Mouse (Mus musculus) hematopoietic stem cell, adult 5-6 weeks (primary cell): ENCODE results near the gene Ndel1. TPM values are rescaled to one million over a fixed set of nuclear protein-coding genes. Genes with fewer than 3 reads are reported as not detected.
A peak's percentile ranks its signal among the peaks of the same experiment; 100 is the strongest.
"Not testable (repeated sequence)": the region's sequence is repeated elsewhere in the genome, so short reads cannot be mapped to it uniquely, and the experiment has no call there.

ENCODE experiments used
- ATAC-seq, 2 experiments: fragments of 125-278 bp in 1 of 2; replicated peaks in 1 of 2; 2 replicates each; pipeline ENCODE4 v1.8.0; 2016 to 2017; ENCODE audit warnings: inconsistent platforms in 2 of 2, mild to moderate bottlenecking in 2 of 2, moderate number of reproducible peaks in 2 of 2, low read depth in 1 of 2, moderate TSS enrichment in 1 of 2; ENCODE audit not compliant: low FRiP score in 2 of 2, poor library complexity in 2 of 2, severe bottlenecking in 2 of 2, insufficient read depth in 1 of 2, low TSS enrichment in 1 of 2
- total RNA-seq: library from RNA; stranded (forward); fragments of 172-1452, 232-1000 nt; gene quantifications from 2 replicates; pipeline ENCODE4 v1.2.3, GENCODE M21; 2017

Gene Ndel1
- total RNA-seq, 1 experiment from 2014 or later = 73.3 TPM

DNA sequence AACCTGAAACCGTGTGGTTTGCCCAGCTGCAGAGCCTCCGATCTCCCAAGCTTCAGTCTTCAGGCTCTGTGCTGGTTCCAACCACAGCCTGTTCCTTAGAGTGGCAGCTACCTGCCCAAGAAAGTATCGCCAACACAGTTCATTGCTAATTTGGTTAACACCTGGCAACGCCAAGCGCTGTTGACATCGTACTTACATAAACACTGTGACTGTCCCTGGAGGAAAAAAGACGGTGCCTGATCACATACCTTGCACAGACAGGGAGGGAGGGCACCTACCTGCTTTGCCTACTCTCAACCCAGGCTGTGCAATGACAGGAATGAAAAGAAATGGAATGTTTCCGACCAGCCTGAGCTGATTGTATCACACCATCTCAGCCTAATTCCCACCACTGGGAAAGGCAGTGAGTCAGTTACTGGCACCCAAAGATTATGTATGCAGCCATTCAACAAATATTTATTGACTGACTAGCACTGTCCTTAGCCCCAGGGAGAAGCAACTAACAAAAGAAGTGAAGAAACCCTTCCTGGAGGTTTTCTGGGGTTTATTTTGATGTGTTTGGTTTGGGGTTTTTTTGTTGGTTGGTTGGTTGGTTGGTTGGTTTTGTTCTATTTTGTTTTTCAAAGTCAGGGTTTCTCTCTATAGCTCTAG, 11.6 kb downstream of the Ndel1 start:
- ATAC-seq = no peak

DNA sequence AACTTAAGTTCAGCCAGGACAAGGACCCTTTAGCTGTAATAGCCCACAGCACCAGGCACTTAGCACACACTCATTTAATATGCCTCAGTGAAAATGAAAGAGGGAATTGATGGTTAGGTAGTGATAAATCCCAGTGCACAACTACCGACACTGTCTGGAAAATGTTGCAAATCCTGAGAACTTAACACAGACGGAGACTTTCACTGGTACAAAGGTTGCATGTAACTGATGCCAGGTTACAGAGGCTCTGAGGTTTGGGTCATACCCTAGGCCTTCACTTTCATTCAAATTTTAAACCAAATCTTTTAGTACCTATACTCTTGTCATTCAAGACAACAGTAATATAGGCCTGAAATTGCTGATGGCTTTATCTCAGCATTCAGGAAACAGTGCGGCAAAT, 14.3 kb downstream of the Ndel1 start:
- no peak for ATAC-seq

DNA sequence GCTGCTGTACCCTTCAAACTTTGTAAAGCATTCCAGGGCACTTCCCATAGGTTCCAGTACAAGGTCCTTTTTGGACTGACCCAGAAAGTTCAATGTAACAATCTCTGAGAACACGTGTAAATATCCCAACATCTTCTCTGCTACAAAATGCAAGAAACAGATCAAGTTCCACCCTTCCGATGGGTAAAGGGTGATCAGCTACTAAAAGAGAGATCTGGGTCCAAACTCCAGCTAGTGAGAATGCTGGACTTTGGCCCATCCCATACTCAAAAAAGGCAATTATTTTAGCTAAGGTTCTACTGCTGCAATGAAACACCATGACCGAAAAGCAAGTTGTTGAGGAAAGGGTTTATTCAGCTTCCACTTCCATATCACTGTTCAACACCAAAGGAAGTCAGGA, 17.0 kb downstream of the Ndel1 start:
- ATAC-seq = no peak

DNA sequence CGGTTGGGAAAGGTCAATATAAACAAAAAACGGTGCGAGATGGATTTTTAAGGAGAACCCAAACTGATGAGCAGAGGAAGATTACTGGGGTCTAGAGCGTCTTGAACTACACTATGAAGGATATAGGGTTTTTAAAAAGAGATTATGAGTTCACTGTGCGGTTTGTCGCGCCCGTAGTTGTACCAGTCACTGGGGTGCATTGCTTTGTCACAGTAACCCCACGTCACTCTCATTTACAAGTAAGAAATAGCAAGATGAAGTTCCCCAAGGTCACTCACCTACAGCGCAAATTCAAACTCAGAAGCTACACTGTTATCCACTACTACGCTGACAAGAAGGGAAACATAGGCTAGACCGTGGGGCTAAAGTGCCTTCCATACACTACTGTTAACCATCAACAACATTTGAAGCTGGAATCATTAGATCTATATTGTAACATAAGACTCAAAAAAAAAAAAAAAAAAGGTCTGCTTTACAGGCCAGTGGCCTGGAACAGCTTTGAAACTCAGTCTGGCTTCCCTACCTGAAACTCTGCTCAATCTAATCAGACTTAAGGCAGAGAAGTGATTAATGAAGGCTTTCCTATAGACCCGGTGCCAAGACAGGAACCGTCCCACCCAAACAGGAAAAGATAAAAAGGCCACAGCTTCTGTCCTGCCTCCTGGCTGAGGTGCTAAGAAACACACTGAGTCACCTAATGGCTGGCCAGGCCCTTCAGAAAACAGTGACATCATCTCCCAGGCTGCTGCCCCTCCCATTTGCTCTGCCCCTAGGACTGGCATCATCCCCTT, 17.9 kb downstream of the Ndel1 start:
- peak; percentile 66 to 70 for ATAC-seq

DNA sequence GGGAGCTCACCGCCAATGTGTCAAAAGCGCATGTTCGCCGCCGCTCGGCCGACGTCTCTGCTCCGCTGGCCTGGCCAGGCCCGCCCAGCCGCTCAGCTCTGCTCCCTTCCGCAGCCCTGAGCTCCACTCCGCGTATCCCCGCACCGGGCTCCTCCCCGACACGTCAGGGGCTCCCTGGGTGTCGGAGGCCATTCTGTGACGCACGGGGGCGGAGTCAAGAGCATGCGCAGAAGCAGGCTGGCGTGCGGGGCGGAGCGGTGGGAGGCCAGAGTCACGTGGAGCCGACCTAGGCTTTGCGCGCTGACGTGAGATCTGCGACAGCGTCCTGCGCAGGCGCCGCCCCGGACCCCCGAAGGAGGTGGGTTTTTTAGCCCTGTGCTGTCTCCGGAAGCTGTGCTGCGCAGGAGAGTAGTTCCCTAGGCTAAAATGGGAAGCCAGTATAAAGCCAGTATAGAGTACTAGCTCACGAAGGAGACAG, 18.7 kb downstream of the Ndel1 start:
- peak; percentile 90 to 92 for ATAC-seq

DNA sequence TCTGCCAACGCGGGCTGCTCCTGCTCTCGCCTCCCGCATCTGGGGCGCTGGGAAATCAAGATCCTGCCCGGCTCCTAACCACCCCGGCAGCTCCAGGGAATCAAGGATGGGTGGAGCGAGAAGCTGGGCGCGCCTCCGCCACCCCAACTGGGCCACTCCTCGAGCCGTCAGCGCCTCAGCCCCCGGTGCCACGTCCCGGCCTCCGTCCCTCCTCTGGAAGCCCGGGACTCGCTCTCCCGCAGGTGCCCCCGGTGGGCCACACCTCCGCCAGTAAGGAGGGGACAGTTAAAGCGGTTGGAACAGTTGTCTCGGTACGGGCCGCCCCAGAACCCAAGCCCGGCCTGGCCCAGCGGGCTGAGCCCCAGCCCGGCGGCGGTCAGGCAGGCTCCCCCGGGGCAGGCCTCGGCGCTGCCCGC, 19.2 kb downstream of the Ndel1 start:
- ATAC-seq = no peak

DNA sequence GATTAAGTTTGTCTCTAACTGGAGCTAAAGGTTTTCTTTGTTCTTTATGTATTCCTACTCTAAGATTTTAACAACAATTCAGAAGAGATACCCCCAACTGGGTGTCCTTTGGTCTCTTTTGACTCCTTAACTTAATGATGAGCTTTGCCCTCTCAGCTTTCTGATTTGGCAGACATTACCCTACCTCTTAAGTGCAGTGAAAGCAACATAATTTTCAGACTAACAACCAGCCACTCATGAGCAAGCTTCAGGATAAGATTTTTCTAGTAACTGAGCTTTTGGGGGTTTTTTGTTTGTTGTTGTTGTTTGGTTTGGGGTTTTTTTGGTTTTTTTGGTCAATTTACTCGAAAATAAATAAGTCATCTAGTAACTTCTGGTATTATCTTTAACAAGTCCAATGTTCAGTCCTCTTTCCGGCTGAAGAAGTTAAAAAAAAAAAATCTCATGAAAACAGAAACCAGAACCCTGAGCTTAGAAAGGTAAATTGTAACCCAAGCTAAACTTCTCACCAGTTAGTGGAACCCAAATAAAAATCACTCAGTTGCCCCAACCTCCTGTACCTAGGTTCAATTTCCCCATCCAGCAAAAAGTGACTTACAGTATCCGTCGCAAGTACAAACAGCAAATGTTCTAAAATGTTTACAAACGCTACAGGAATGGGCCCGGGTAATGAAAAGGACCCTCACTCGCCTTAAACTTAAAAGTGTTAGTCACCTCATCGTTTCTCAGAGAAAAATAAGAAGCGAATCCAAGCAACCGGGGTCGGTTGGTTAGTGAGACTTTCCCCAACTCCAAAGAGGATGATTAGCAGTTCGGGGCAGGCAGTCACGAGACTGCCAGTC, 19.8 kb downstream of the Ndel1 start:
- ATAC-seq = no peak

DNA sequence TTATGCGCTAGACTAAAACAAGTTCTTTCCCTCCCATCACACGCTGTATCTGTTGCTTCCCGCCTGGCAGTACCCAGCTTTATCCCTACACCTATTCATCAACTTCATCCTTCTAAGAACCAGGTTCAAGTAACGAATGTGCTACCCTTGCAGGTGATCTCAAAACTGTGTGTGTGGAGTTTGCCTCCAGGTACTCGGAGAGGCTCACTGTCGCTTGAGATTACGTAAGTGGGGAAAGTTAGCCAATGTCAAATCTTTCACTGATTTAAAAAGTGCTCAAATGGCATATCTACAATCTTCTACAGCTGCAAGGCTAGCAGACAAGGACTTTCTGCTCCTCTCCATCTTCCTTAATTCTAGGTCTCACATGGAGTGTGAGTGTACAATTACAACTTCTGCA, 20.8 kb downstream of the Ndel1 start:
- ATAC-seq = no peak

DNA sequence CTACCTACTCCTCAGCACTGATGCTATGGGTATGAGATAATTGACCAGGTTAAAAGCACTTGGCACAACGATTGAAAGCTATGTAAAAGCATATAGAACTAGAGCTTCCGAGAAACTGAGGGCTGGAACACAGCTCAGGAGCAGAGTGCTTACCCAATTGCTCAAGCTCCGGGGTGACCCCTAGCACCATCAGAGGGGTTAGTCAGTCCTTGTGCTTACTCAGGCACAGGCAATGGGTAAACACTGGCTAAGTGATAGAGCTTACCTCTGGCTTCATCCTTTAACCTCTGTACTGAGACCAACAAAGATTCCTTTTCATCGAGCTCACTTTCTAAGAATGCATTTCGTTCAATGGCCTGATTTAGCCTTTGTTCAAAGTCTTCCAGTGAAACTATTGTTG, 32.1 kb downstream of the Ndel1 start:
- no peak for ATAC-seq

DNA sequence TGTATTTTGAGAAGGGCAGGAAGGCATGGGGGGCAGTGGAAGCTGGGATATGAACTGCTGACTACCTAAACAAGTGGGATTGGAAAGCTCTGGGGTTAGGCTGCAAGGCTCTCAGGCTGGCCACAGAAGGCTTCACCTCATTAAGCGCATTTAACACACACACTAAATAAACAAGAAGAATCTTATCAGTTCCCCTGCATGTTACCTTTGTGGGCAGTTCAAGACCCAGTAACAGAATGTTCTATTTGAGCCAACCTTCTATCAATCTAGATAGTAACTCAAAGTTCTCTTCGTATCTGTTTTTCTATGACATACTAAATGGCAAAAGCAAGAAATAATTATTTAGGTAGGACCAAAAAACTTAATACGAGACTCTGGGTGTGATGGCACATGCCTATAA, 36.6 kb downstream of the Ndel1 start:
- ATAC-seq = no peak

DNA sequence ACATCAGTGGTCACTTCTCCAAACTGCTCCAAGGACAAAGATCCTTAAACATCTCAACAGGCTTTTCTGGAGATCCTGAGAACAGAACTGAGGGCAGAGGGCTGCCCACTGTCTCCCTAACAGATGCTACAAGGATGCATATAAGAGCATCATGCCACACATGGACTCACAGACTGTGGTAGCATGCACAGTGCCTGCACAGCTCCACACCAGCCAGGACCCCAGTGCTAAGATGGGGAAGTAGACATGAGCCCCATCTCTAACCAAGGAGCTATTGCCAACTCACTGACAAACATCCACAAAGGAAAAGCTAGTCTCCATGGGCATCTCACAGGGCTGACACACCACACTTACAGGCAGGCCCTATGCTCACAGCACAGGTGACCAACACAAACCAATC, 38.1 kb downstream of the Ndel1 start:
- ATAC-seq = peak in 1 of 2 experiments; percentile 49; a peak in 2 of 4 replicates

DNA sequence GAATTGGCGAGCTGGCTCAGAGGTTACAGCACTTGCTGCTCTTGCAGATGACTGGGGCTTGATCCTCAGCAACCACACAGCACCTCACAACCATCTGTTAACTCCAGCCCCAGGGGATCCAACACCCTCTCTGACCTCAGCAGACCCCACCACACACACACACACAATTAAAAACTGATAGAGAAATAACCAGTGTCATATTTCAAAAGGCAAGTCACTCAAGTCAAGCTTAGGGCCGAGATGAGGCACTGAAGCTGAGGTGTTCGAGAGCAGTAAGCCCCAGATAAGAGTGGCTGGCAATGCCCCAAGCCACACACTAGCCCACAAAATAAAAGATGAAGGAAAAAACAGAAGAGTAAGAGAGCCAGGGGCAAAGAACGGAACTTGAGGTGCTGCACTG, 38.9 kb downstream of the Ndel1 start:
- ATAC-seq = peak; percentile 76 to 79

DNA sequence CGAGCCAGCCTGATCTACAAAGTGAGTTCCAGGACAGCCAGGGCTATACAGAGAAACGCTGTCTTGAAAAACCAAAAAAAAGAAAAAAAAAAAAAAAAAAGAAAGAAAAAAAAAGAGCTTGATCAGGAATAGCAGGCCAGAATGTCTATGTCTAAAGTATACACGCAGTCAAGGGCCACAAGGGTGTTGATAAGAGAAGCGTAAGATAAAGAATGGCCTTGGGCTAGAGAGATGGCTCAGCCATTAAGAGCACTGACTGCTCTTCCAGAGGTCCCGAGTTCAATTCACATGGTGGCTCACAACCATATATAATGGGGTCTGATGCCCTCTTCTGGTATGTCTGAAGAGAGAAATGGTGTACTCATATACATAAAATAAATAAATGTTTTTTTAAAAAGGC, 40.1 kb downstream of the Ndel1 start:
- not testable (repeated sequence) for ATAC-seq

DNA sequence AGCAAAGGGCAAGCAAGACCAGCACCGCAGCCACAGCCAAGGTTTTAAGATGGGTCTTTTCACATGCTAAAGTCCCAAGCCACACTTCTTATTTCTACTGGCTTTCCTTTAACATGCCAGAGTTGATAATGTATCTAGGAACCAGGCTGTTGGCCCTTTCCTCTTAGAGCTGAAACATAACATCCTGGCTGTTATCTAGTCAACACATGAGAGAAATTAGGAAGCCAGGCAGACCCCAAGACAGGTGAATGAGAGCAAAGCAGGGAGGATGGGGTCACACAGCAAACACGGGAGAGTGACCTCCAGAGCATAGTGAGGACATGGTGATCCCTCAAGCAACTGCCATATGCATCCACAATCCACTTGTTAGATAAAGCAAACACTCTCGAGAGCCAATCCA, 44.9 kb downstream of the Ndel1 start:
- no peak for ATAC-seq

DNA sequence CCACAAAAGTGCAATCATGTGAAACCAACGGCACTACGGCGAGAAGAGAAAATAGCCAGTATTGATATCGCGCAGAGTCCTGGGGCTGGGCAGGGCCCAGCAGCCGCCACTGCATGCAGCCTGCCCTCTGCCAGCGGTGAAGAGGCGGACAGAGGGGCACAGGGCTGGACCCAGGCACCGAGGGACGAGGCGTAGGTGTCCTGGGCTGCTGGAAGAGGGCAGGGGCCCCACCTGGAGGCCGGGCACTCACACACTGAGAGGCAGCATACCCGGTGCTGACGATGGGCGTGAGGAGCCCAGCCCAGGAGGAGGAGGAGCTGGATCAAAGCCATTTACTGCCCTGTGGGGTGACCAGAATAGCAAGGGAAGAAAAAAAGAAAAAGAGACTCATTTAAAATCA, 49.3 kb downstream of the Ndel1 start:
- ATAC-seq = no peak

DNA sequence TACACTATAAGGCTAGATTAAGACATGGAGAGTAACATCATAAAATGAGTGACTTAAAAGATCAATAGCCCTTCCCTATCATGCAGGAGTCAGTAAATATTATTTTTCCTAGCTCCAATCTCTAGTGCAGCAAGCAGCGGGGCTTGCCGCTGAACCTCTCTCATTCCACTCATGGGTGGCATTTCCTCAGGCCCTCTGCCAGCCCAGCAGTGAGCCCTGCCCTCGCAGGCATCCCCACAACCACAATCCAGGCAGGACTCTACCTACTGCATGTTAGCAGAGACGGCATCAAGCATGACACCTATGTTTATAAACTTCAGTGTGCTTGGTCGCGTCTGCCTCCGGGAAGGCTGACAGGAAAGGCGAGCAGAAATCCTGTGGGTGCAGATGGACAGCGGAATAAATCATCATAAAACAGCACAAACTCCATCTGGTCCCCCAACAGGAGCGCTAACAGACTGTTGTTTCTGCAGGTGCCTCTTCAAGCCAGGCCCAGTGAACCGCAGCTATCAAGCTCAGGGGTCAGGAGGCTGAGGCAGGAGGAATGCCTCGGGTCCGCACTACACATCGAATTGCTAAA, 52.3 kb downstream of the Ndel1 start:
- no peak for ATAC-seq

DNA sequence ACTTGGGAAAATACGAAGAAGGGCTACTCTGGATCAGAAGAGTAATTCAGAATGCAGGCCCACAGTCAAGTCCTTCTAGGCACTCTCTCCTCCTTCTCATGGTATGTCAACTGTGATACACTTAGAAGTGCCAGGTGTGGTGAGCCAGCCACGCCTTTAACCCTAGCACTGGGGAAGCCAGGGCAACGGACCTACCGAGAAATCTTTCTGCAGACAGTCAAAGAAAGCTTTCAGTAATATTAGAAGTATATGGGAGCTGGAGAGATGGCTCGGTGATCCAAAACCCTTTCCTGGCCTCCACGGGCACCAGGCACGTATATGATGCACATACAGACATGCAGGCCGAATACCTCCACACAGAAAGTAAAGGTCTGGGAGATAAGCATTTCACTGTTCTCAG, 53.2 kb downstream of the Ndel1 start:
- no peak for ATAC-seq
